Comparison of ENCODE assay signal across 16 mouse cellular contexts in genomic region chr5:148888032-148888431, GRCm38 (mm10).
"Had no signal": no experiment of that assay in that cellular context is flagged by ENCODE, and none has a peak within 500 bp of the region (broad histone marks: within the 10 kb centered on the region; RNA-seq: fewer than 3 reads in every experiment).

No protein-coding gene starts in this region.

- H3K4me2 ChIP-seq: limb, embryonic 15.5 days; liver, embryonic 12.5 days; lung, embryonic 14.5 days; midbrain, embryonic 13.5 days; neural tube, embryonic 12.5 days; stomach, embryonic 15.5 days had no signal

- H3K9ac ChIP-seq: limb, embryonic 15.5 days; liver, embryonic 12.5 days; lung, embryonic 14.5 days; midbrain, embryonic 13.5 days; neural tube, embryonic 12.5 days; stomach, embryonic 15.5 days had no signal

- ATAC-seq: liver, embryonic 12.5 days; midbrain, embryonic 13.5 days had no signal

- H3K4me3 ChIP-seq: left cerebral cortex, adult 2 months; limb, embryonic 15.5 days; liver, embryonic 12.5 days; megakaryocyte, embryonic 14.5 days; midbrain, embryonic 13.5 days; myocyte; neural tube, embryonic 12.5 days; stomach, embryonic 15.5 days had no signal

- H3K27ac ChIP-seq: left cerebral cortex, adult 2 months; limb, embryonic 15.5 days; liver, embryonic 12.5 days; midbrain, embryonic 13.5 days; neural tube, embryonic 12.5 days; stomach, embryonic 15.5 days had no signal

- DNase-seq: kidney, adult 11 months; kidney, postnatal 10 days; kidney, postnatal 4 days; lung, embryonic 14.5 days; lung, postnatal 10 days; retina, postnatal 1 day; right cerebral cortex, postnatal 4 days; spleen, adult 18-20 months had no signal

- H3K4me1 ChIP-seq: limb, embryonic 15.5 days; stomach, embryonic 15.5 days had no signal

- H3K27me3 ChIP-seq: limb, embryonic 15.5 days; liver, embryonic 12.5 days; megakaryocyte, embryonic 14.5 days; midbrain, embryonic 13.5 days; neural tube, embryonic 12.5 days; stomach, embryonic 15.5 days had no signal

- H3K9me3 ChIP-seq: limb, embryonic 15.5 days; liver, embryonic 12.5 days; midbrain, embryonic 13.5 days; neural tube, embryonic 12.5 days; stomach, embryonic 15.5 days had no signal
